Mouse (Mus musculus) limb, embryonic 13.5 days (tissue): ENCODE data around the gene Hoxa1. TPM values are rescaled to one million over a fixed set of nuclear protein-coding genes. Genes with fewer than 3 reads are reported as not detected.

Source experiments
- ATAC-seq: fragments of 200-750 bp; cut with Nextera tagmentation; 2 replicates; pipeline ENCODE4 v1.8.0; 2017; ENCODE audit warnings: low read depth, moderate number of reproducible peaks, moderate TSS enrichment; ENCODE audit not compliant: low FRiP score
- H3K27ac ChIP-seq: fragments of 300-500 bp; sonication (generic); 2 replicates; pipeline ENCODE4 v1.5.1; 2015; ENCODE audit warnings: inconsistent platforms, mild to moderate bottlenecking, moderate library complexity
- H3K27me3 ChIP-seq: fragments of 300-500 bp; sonication (generic); 2 replicates; pipeline ENCODE4 v1.6.1; 2015; ENCODE audit warnings: mild to moderate bottlenecking, inconsistent platforms
- H3K36me3 ChIP-seq: fragments of 300-500 bp; sonication (generic); 2 replicates; pipeline ENCODE4 v1.6.1; 2015; ENCODE audit warnings: inconsistent platforms, mild to moderate bottlenecking, moderate library complexity
- H3K4me1 ChIP-seq: fragments of 300-500 bp; sonication (generic); 2 replicates; pipeline ENCODE4 v1.6.1; 2015; ENCODE audit warnings: inconsistent platforms
- H3K4me2 ChIP-seq: fragments of 300-500 bp; sonication (generic); replicated peaks from 2 replicates; pipeline ENCODE4 v1.6.1; 2015; ENCODE audit warnings: inconsistent platforms, mild to moderate bottlenecking, moderate library complexity
- H3K4me3 ChIP-seq: fragments of 300-500 bp; sonication (generic); 2 replicates; pipeline ENCODE4 v1.5.1; 2015; ENCODE audit warnings: moderate library complexity, mild to moderate bottlenecking, inconsistent platforms
- H3K9ac ChIP-seq: fragments of 300-500 bp; sonication (generic); 2 replicates; pipeline ENCODE4 v1.6.1; 2015; ENCODE audit warnings: mild to moderate bottlenecking, inconsistent platforms
- H3K9me3 ChIP-seq: fragments of 300-500 bp; sonication (generic); 2 replicates; pipeline ENCODE4 v1.6.1; 2016; ENCODE audit warnings: inconsistent platforms
- WGBS: fragments of 180-500 bp; shearing (Covaris S2); methylation state at CpG from one replicate; pipeline ENCODE4 v1.1.7; 2015; 5-methylcytosine and 5-hydroxymethylcytosine counted together
- polyA plus RNA-seq: library from polyadenylated mRNA; unstranded; fragments of >200 nt; fragmentation: Nextera tagmentation; extraction: Ambion mirVana; gene quantifications from 2 replicates; pipeline ENCODE4 v1.2.1, GENCODE M21; 2015

Gene Hoxa1
- polyA plus RNA-seq, 1 experiment from 2014 or later: 1.1 TPM

- WGBS: 22% methylated on average over 4 of the region's 4 CpGs
- peaks cover 8% of the 10 kb centered on the region; the same call in 1 of the 2 replicates for H3K4me1 ChIP-seq
- ATAC-seq: no peak
- H3K36me3 ChIP-seq: no peaks in the 10 kb centered on the region
- H3K27me3 ChIP-seq: peaks cover 89% of the 10 kb centered on the region
- no peak overlapping the region for H3K4me2 ChIP-seq
- H3K27ac ChIP-seq: no peak overlapping the region
- no peaks in the 10 kb centered on the region for H3K9me3 ChIP-seq
- H3K4me3 ChIP-seq: no peak overlapping the region
- no peak overlapping the region for H3K9ac ChIP-seq
Observed at GRCm38 (mm10) chr6:52151571-52151970, 6.5 kb downstream of the Hoxa1 start.

- WGBS: 3% methylated on average over 16 of the region's 16 CpGs
- Histone ChIP-seq H3K9me3 (no peaks in the 10 kb centered on the region), H3K27ac (no peak overlapping the region), H3K4me2 (peak overlapping the region; percentile 28), H3K27me3 (peaks cover 81% of the 10 kb centered on the region), H3K9ac (no peak overlapping the region), H3K36me3 (no peaks in the 10 kb centered on the region), H3K4me1 (peaks cover 8% of the 10 kb centered on the region; the same call in 1 of the 2 replicates), H3K4me3 (no peak overlapping the region)
- ATAC-seq: peak; percentile 32; the same call in 1 of the 2 replicates
Observed at GRCm38 (mm10) chr6:52150401-52150966, 7.6 kb downstream of the Hoxa1 start.

- ATAC-seq: no peak
- 79% methylated on average over 5 of the region's 5 CpGs for WGBS
Observed at GRCm38 (mm10) chr6:52139115-52139514, 19.0 kb downstream of the Hoxa1 start.

GRCm38 (mm10) chr6:52138576-52138975, 19.5 kb downstream of the Hoxa1 start:
- Histone ChIP-seq H3K27ac (no peak overlapping the region), H3K4me1 (peaks cover 8% of the 10 kb centered on the region), H3K4me3 (no peak overlapping the region), H3K27me3 (0 out of 2 replicates have a peak, but pooled peaks cover 6% of the 10 kb centered on the region), H3K4me2 (no peak overlapping the region), H3K9ac (no peak overlapping the region), H3K36me3 (no peaks in the 10 kb centered on the region), H3K9me3 (no peaks in the 10 kb centered on the region)
- WGBS: 61% methylated on average over 10 of the region's 10 CpGs
- ATAC-seq: no peak

More at GRCm38 (mm10) chr6:52139115-52139514, 19.0 kb downstream of the Hoxa1 start:
- Histone ChIP-seq H3K4me3 (no peak overlapping the region), H3K36me3 (no peaks in the 10 kb centered on the region), H3K4me1 (peaks cover 8% of the 10 kb centered on the region), H3K27ac (no peak overlapping the region), H3K9ac (no peak overlapping the region), H3K4me2 (no peak overlapping the region), H3K27me3 (0 out of 2 replicates have a peak, but pooled peaks cover 6% of the 10 kb centered on the region), H3K9me3 (no peaks in the 10 kb centered on the region)

- H3K4me2 ChIP-seq: no peak overlapping the region
- peaks cover 8% of the 10 kb centered on the region for H3K4me1 ChIP-seq
- no peak overlapping the region for H3K4me3 ChIP-seq
- H3K36me3 ChIP-seq: no peaks in the 10 kb centered on the region
- no peak overlapping the region for H3K27ac ChIP-seq
- 62% methylated on average over 9 of the region's 9 CpGs for WGBS
- no peak for ATAC-seq
- no peak overlapping the region for H3K9ac ChIP-seq
- H3K27me3 ChIP-seq: 0 out of 2 replicates have a peak, but pooled peaks cover 6% of the 10 kb centered on the region
- H3K9me3 ChIP-seq: no peaks in the 10 kb centered on the region
Observed at GRCm38 (mm10) chr6:52137841-52138535, 20.1 kb downstream of the Hoxa1 start.

GRCm38 (mm10) chr6:52123673-52124072, 34.4 kb downstream of the Hoxa1 start:
- Histone ChIP-seq H3K36me3 (no peaks in the 10 kb centered on the region), H3K4me2 (no peak overlapping the region), H3K9me3 (0 out of 2 replicates have a peak, but pooled peaks cover 7% of the 10 kb centered on the region), H3K27me3 (no peaks in the 10 kb centered on the region), H3K4me3 (no peak overlapping the region), H3K4me1 (peaks cover 3% of the 10 kb centered on the region; the same call in 1 of the 2 replicates), H3K9ac (no peak overlapping the region), H3K27ac (no peak overlapping the region)
- ATAC-seq: no peak
- WGBS: 75% methylated on average over 4 of the region's 4 CpGs

- H3K27ac ChIP-seq: no peak overlapping the region
- peaks cover 10% of the 10 kb centered on the region for H3K4me1 ChIP-seq
- H3K9me3 ChIP-seq: no peaks in the 10 kb centered on the region
- WGBS: 57% methylated on average over 3 of the region's 3 CpGs
- H3K27me3 ChIP-seq: peaks cover 7% of the 10 kb centered on the region
- no peak overlapping the region for H3K4me2 ChIP-seq
- H3K9ac ChIP-seq: no peak overlapping the region
- H3K36me3 ChIP-seq: no peaks in the 10 kb centered on the region
- no peak overlapping the region for H3K4me3 ChIP-seq
- ATAC-seq: no peak
Observed at GRCm38 (mm10) chr6:52121173-52121572, 36.9 kb downstream of the Hoxa1 start.

GRCm38 (mm10) chr6:52118903-52119635, 39.0 kb downstream of the Hoxa1 start:
- no peak for ATAC-seq
- Histone ChIP-seq H3K4me3 (no peak overlapping the region), H3K9me3 (no peaks in the 10 kb centered on the region), H3K4me2 (no peak overlapping the region), H3K27ac (no peak overlapping the region), H3K9ac (no peak overlapping the region), H3K36me3 (no peaks in the 10 kb centered on the region), H3K27me3 (peaks cover 13% of the 10 kb centered on the region), H3K4me1 (peaks cover 20% of the 10 kb centered on the region)
- WGBS: 16% methylated on average over 6 of the region's 6 CpGs

- Histone ChIP-seq H3K4me2 (0 out of 2 replicates have a peak overlapping the region, but pooled peaks have one; percentile 9), H3K9me3 (no peaks in the 10 kb centered on the region), H3K36me3 (no peaks in the 10 kb centered on the region), H3K4me1 (peaks cover 20% of the 10 kb centered on the region), H3K9ac (no peak overlapping the region), H3K27me3 (peaks cover 27% of the 10 kb centered on the region), H3K27ac (no peak overlapping the region), H3K4me3 (no peak overlapping the region)
- WGBS: 6% methylated on average over 5 of the region's 5 CpGs
- ATAC-seq: no peak
Observed at GRCm38 (mm10) chr6:52115899-52116298, 42.2 kb downstream of the Hoxa1 start.

- H3K4me3 ChIP-seq: no peak overlapping the region
- H3K9ac ChIP-seq: no peak overlapping the region
- 62% methylated on average over 4 of the region's 4 CpGs for WGBS
- H3K9me3 ChIP-seq: no peaks in the 10 kb centered on the region
- no peak overlapping the region for H3K4me2 ChIP-seq
- H3K4me1 ChIP-seq: peaks cover 17% of the 10 kb centered on the region
- H3K36me3 ChIP-seq: no peaks in the 10 kb centered on the region
- H3K27ac ChIP-seq: no peak overlapping the region
- no peak for ATAC-seq
- peaks cover 25% of the 10 kb centered on the region for H3K27me3 ChIP-seq
Observed at GRCm38 (mm10) chr6:52111846-52112245, 46.3 kb downstream of the Hoxa1 start.

GRCm38 (mm10) chr6:52107400-52107799, 50.7 kb downstream of the Hoxa1 start:
- Histone ChIP-seq H3K4me3 (no peak overlapping the region), H3K9me3 (no peaks in the 10 kb centered on the region), H3K27ac (no peak overlapping the region), H3K27me3 (peaks cover 16% of the 10 kb centered on the region), H3K9ac (no peak overlapping the region), H3K36me3 (no peaks in the 10 kb centered on the region), H3K4me2 (no peak overlapping the region), H3K4me1 (no peaks in the 10 kb centered on the region)
- ATAC-seq: no peak
- 87% methylated on average over 3 of the region's 3 CpGs for WGBS

GRCm38 (mm10) chr6:52106716-52107115, 51.4 kb downstream of the Hoxa1 start:
- peaks cover 12% of the 10 kb centered on the region for H3K27me3 ChIP-seq
- no peak for ATAC-seq
- H3K4me2 ChIP-seq: no peak overlapping the region
- H3K9me3 ChIP-seq: no peaks in the 10 kb centered on the region
- H3K4me3 ChIP-seq: no peak overlapping the region
- no peak overlapping the region for H3K27ac ChIP-seq
- no peak overlapping the region for H3K9ac ChIP-seq
- WGBS: 27% methylated on average over 3 of the region's 3 CpGs
- no peaks in the 10 kb centered on the region for H3K36me3 ChIP-seq
- no peaks in the 10 kb centered on the region for H3K4me1 ChIP-seq
